Mouse (Mus musculus): ENCODE measurements at regions not wholly inside any gene's neighbourhood (a gene's known extent, or its start where the extent isn't known, plus 50 kb on each side); places are given as distances from the start of the nearest gene placed in this dataset.
A peak's percentile ranks its signal among the peaks of the same experiment; 100 is the strongest.
"Not testable (repeated sequence)": the region's sequence is repeated elsewhere in the genome, so short reads cannot be mapped to it uniquely, and the experiment has no call there.

DNA sequence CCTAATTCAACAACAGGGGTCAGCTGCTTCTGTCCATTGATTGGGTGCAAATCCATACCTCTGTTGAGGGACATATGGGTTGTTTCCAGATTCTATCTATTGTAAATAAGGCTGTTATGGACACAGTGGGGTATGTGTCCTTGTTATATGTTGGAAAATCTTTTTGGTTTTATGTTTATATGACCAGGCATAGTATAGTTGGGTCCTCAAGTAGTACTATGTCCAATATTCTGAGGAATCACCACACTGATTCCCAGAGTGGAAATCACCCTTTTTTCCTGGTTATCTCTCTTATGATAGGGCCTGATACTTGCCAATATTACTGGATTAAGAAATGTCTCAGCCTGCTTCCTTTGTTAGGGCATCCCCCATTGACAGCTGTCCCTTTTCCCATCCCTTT lies 1471.0 kb downstream of the Kcnt2 start:
- no peak for ATAC-seq (replicated peaks; ENCODE audit: low FRiP score, low TSS enrichment, poor library complexity, severe bottlenecking)

DNA sequence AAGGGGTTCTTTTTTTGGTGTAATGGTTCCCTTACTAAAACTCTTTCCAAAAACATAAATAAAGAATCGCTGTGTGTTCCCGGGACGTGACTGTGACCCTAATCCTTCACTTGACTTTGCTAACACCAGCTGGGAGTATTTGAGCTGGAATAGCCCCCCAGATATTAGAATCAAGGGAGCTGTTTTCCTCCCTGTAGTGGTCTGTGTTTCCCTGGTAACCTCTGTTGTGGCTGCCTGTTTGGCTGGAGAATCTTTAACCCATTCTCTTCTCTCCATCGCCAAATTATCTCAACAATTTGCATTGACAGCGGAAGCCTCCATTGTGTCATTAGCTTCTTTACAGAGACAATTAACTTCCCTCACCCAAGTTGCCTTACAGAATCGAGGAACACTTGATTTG lies 1471.6 kb downstream of the Kcnt2 start:
- ATAC-seq (replicated peaks; ENCODE audit: low FRiP score, low TSS enrichment, poor library complexity, severe bottlenecking) = no peak

DNA sequence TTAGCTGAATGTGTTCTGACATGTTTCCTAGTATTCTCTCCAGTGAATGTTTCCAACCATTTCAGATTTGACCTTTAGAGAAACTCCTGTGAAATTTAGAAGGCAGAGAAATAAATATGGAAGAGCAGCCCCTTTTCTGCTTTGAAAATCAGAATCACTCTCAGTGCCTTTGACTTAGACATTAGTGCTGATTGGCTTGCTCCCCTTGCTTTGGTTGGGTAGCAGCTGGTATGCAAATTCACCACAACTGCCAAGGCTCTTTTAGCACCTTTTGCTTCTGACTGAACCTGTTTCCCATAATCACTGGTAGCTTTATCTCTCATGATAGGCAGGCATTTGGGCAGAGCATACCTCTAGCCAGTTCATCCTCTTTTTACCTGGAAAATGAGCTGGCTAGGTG lies 1495.3 kb downstream of the Kcnt2 start:
- no peak for ATAC-seq (replicated peaks; ENCODE audit: low FRiP score, low TSS enrichment, poor library complexity, severe bottlenecking)

DNA sequence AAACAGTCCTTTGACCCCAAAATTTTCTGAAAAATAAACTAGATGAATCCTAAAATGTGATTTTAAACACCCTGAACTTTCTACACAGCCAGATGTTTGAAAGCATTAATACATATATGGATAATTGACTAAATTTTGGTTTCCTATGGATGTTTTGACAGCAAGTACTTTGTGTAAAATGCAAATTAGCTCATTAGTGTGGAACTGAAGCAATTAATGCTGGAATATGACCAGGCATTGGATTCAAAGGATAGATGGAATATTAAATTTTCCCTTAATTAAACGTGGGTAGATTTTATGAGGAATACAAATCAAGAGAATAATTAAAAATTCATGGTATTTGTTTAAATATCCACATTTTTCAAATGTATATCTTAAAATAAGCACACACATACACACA lies 1530.1 kb downstream of the Kcnt2 start:
- no peak for ATAC-seq (replicated peaks; ENCODE audit: low FRiP score, low TSS enrichment, poor library complexity, severe bottlenecking)

DNA sequence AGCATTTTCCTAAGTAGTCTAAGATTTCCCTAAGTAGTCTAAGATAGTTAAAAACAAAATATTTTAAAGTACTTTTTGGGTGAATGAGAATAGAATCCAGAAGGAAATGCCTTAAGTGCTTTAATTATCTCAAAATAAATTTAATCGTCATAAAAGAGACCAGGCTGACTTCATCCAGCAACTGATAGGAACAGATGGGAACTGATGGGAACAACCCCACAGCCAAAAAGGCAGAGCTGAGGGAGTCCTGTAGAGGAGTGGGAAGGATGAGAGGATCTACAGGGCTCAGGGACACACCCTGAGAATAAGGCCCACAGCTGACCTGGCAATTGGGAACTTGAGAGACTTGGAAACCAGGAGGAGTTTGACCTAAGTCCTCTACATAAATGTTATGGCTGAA lies 1537.4 kb downstream of the Kcnt2 start:
- no peak for ATAC-seq (replicated peaks; ENCODE audit: low FRiP score, low TSS enrichment, poor library complexity, severe bottlenecking)

DNA sequence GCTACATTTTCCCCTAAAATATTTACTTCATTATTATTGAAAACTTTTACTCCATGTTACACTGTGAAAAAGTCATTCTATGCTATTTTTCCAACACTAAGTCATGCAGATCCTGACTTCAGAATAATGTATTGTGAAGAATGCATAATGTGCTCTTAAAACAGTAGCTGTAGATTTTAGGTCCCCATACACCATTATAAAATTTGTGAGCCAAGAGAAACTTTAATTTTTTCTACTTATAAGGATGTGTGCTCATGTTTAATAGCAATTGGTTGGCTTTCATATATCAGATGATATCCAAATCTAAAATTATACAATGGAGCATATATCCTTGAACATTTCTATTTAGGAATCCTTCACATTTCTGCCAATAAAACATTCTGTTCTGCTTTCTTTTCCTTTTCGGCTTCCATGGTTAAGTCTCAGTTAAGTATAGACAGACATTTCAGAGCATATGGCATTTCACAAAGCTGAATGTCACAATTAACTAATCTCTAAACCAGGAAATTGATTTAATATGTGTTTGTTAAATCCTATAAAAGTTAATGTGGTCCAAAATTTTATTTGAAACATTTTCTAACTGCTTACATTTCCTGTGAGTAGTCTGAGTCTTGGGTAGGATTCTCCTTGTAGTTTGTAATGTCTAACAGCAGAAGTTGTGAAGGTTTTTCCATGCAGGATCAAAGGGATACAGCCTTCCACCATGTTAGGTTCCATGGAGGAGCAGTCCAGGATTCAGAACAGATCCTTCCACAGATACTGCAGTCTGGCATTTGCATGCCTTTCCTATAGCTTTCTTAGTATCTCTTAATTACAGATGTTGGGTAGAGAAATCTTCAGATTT lies 1567.6 kb downstream of the Kcnt2 start:
- ATAC-seq (replicated peaks; ENCODE audit: low FRiP score, low TSS enrichment, poor library complexity, severe bottlenecking) = no peak

DNA sequence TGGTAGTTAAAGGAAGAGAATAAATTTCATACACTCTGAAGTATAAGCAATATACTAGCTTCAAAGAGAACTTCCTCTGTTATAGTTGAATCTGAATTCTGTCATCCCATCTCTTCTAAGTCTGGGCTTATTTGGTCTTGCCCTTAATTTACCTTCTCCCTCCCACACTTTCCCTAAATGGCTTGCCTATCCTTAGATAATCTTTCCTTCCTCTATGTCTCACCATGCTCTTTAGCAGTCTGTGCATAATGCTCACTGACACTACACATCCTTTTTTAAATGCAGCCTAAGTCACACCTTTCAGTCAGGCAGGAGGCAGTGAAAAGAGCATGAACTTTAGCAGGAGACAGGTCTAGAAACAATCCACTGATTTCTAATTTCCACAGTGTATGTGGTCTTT lies 1585.5 kb downstream of the Kcnt2 start:
- ATAC-seq (replicated peaks; ENCODE audit: low FRiP score, low TSS enrichment, poor library complexity, severe bottlenecking) = no peak

DNA sequence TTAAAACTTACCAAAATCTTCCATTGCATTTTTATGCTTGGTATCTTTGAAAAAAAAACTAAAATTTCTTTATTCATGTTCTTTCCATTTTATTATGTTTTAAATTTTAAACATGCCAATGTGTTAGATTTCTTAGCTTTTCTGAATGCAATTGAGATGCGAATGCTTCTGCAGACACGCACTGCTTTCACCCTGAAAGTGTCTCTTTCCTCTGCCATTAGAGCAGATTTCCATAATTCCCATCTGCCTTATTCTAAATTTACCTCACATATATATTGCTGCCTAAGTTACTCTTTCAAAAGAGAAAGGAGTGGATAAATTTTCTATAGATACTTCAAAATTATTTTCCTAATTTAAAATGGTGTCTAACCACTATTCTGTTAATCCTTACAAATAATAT lies 1596.6 kb downstream of the Kcnt2 start:
- ATAC-seq (replicated peaks; ENCODE audit: low FRiP score, low TSS enrichment, poor library complexity, severe bottlenecking) = no peak

DNA sequence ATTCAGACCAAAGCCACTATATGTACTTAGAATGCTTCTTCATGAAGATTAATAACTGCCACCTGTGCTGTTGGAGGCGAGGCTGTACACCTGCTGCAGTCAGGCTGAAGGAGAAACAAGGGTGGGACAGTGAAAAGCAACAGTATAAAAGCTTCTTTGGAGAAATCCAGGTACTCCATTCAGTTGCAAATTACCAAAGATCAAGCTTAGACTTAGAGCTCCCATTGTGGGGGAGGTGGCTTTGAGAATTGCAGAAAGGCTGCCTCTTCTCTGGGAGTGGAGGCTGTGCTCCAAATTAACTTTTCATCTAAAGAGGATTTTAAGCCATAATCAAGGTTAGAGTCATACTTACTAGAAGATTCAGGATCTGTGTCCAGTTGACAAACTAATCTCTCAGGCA lies 1607.9 kb downstream of the Kcnt2 start:
- ATAC-seq (replicated peaks; ENCODE audit: low FRiP score, low TSS enrichment, poor library complexity, severe bottlenecking) = not testable (repeated sequence)

DNA sequence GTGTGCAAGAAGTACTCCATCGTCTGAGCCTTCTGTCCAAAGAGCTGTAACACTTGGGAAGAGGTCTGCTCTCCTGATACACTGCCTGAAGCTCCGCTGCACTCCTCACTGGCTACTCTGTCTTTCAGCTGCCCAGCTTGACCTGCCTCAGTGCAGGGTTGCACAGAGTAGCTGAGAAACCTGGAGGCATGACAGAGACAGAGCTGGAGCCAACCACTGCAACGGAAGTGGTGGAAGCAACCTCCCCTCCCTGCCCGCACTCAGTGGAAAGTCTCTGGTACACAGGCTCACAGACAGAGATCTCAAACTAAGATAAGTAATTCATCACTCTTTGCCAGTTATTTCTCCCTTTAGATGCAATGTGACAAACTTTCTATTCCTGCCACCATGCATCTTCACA lies 1638.4 kb downstream of the Kcnt2 start:
- no peak for ATAC-seq (replicated peaks; ENCODE audit: low FRiP score, low TSS enrichment, poor library complexity, severe bottlenecking)

DNA sequence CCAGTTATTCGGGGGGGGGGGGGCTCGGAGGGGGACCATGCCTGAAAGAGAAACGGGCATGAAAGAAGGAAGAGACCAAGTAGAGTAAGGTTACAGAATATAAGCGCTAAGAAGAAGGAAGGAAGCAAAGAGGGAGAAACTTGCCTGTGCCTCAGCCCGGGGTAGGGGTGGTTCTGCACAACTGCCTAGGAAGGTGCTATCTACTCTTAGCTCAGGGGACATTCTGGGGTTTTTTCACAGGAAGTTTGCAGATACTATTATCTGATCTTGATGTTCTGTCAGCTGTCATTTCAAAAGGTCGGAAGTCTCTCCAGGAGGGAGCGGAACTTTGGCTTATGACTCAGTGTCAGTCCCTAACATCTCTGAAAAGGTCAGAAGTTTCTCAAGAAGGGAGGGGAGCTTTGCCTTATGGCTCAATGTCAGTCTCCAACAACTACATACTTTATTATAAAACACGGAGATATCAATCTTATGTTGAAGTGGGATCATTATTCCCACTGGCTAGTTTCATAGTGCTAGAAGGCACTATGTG lies 1652.0 kb downstream of the Kcnt2 start:
- no peak for ATAC-seq (replicated peaks; ENCODE audit: low FRiP score, low TSS enrichment, poor library complexity, severe bottlenecking)

DNA sequence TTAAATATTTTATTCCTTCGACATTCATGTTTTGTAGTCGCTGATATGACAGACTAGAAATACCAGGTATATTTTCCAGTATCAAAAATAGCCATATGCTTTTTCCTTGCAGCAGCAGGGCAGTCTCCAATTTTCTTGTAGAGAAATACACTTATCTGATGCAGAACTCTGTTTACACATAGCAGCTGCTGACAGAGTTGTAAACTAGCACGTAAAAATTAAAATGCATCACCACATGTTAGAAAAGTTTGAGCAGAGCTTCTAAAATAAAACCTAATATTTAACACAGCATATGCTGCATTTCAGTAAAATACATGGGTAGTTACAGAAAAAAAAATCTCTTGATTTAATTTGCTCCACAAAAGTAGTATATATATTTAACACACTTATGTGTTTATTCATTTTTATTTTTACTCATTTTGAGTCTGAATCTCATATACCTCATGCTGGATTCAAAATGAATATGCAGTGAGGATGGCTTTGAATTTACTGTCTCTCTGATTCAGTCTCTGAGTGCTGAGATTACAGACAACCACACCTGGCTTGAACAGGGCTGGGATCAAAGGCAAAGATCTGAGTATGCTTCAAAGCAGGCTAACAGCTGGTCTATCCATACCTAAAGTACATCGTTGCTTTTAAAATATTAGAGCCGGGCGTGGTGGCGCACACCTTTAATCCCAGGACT lies 1665.9 kb downstream of the Kcnt2 start:
- ATAC-seq (replicated peaks; ENCODE audit: low FRiP score, low TSS enrichment, poor library complexity, severe bottlenecking) = no peak

DNA sequence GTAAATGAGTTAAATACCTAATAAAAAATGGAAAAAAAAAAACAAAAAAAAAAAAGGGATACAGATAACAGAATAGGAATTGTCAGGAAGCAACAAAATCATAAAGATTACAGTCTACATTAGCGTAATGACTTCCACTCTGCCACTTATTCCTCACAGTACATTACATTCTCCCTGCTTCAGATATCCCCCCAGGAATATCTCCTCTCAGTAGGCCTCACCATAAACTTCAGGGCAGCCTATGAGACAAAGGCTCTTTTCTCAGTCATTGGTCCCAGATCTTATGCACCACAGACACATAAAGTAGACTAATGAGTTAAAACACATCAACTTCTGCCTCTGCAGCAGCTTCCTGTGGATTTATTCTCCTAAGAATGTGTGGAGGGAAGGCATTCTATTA lies 1680.2 kb downstream of the Kcnt2 start:
- ATAC-seq (replicated peaks; ENCODE audit: low FRiP score, low TSS enrichment, poor library complexity, severe bottlenecking) = no peak

DNA sequence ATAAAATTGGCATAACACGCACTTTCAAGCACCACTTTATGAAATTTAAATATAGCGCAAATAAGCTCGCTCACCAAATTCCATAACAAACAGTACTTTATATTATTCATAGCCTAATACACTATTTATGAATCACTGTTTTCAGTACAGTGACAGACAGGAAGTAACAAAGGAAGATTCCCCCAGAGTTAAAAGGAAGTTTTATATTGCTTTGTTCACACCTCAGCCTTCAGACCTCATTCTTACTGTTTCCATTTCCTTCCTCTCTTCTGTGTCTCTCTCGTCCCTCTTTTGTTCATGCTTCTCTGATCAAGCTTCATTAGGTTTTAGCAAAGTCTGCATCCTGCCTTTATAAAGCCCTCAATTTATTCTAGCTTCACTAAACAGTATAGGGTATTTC lies 1680.8 kb downstream of the Kcnt2 start:
- no peak for ATAC-seq (replicated peaks; ENCODE audit: low FRiP score, low TSS enrichment, poor library complexity, severe bottlenecking)

DNA sequence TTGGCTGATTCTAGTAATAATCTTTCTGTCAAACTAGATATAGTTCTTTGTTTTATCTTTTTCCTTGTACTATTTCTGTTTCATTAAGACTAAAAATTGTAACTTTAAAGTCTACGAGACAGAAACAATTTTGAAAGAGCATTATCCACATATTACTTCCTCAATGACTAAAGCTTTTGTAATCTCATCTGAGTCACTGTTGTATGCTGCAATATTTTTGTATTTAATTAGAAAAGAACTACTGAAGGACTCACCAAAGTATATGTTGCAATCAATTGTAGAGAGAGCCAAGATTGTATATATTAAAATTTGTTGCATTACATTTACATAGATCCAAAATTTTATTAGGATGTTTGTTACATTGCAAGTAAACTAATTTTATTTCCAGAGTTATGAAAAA lies 1692.4 kb upstream of the B3galt2 start:
- no peak for ATAC-seq (replicated peaks; ENCODE audit: low FRiP score, low TSS enrichment, poor library complexity, severe bottlenecking)

DNA sequence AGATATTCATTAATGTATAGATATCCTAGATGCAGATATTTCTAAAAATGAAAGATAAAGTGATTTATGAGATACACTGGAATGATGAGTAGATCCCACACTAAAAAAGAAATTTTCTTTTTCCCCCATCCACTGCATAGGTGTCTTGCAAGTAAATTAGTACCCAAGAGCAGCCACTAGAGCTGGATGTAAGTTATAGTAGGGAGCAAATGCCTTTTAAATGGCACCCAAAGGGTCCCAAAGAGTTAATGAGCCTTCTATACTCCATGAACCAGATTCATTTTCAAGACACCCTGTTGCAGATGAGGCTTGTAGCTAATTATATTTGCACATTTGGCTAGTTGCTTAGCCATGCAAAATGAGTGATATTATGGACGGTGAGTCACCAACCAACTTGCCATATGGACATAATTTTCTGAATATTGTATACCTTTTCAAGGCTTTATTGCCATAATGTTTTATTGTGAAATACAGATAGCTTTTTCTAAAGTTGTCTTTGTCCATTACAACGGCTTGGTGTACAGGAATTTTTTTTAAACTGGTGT lies 1686.1 kb upstream of the B3galt2 start:
- ATAC-seq (replicated peaks; ENCODE audit: low FRiP score, low TSS enrichment, poor library complexity, severe bottlenecking) = no peak

DNA sequence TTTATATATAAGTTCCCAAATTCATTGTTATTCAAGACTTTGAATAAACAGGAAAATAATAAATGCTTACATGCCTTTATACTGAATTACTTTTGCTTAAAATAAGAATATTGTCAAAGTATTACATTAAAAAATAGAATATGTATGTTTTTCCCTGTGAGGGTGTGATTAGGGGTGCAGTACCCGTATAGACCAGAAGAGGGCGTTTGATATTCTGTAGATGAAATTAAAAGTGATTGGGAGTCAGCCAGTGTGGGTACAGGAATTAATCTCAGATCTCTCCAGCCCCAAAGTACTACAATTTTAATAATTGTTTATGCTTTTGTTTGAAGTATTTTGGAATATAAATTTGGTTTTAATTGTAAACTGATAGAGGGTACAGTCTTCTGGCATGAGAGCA lies 1678.7 kb upstream of the B3galt2 start:
- ATAC-seq (replicated peaks; ENCODE audit: low FRiP score, low TSS enrichment, poor library complexity, severe bottlenecking) = peak; percentile 52; the same call in 1 of the 2 replicates

DNA sequence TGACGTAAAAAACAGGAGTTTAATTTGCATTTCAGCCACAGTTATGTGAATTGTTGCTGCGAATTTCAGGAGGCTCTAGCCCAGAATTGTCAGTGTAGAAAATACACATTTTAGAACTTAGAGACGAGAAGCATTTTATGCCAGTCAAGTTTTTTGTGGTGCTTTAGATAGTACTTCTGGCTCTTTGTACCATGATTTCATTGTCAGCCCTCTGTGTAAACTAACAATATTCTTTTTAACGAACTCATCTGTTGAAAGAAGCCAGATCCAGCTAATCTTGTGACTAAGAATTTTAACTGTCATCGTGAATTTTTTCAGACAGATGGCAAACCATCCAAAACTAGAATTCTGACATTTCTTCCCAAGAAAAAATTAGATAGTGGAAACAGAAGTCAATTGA lies 1672.3 kb upstream of the B3galt2 start:
- no peak for ATAC-seq (replicated peaks; ENCODE audit: low FRiP score, low TSS enrichment, poor library complexity, severe bottlenecking)

DNA sequence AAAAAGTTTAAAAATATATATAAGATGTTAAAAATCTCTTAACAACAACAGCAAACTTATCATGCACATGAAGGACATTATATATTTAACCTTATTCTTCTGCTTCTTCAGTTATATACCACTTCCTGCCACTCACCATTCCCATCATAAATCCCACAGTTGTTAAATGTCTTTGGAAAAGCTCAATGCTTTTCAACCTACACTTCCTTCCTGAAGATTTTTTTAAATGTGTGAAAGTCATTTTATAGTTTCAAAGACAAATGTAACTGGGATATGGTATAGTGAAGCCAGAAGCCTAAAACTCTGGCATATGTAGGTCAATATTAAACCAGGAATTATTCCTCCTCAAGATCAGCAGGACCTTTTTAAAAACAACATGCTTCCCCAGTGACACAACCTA lies 1666.1 kb upstream of the B3galt2 start:
- ATAC-seq (replicated peaks; ENCODE audit: low FRiP score, low TSS enrichment, poor library complexity, severe bottlenecking) = no peak

DNA sequence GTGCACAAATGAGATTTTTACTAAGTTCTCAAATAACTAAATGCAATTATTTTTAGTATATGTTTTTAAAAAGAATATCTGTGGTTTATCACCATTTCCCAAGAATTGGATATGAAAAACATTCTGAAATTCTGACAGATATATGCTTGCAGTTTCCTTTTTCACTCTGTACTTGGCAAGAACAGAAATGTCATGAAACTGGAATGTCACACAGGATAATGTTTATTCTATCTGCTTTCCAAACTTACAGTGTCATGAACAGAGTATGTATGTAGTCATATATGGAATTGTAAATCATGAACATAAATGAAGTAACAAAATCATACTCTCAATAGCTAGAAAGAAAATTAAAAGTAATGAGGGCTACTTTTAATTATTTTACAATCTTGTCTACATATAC lies 1640.7 kb upstream of the B3galt2 start:
- no peak for ATAC-seq (replicated peaks; ENCODE audit: low FRiP score, low TSS enrichment, poor library complexity, severe bottlenecking)

DNA sequence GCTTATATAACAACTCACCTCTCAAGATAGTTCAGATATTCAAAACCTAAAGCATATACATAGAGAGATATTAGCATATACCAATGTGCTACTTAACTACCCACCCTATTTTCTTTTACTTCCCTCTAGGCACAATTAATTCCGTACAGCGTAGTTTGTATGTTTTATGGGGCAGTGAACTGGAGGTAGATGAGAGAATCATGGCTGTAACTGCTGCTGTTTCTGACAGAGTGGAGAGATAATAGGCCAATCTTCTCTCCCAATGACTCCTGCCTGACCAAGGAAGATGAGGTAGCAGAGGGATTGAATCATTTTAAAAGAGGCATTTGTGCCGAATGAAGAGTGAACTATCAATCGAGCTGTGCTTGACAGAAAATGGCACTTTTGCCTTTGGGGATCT lies 1640.1 kb upstream of the B3galt2 start:
- no peak for ATAC-seq (replicated peaks; ENCODE audit: low FRiP score, low TSS enrichment, poor library complexity, severe bottlenecking)
